Mouse (Mus musculus) spleen, embryonic (tissue): ENCODE measurements around the gene Tspoap1.

Source experiments
- CTCF ChIA-PET: fragments of 350-600 bp; sonication (Branson Sonifier 250); formaldehyde crosslinking; loops from one replicate; lab custom pipeline; 2022; lab: Charles Lee

Gene Tspoap1

GRCm38 (mm10) chr11:87758161-87758911 lies 2.0 kb upstream of the Tspoap1 start:
- CTCF ChIA-PET = interaction anchor here (0.5 kb wide), 1 partner anchor 37 kb away, joined by 6 read pairs; no protein-coding TSS in a partner anchor

- CTCF ChIA-PET = no interaction called here
Measured at GRCm38 (mm10) chr11:87758957-87759608, 1.3 kb upstream of the Tspoap1 start.

- CTCF ChIA-PET = interaction anchor here (0.7 kb wide), 1 partner anchor 39 kb away, joined by 4 read pairs; no protein-coding TSS in a partner anchor
Measured at GRCm38 (mm10) chr11:87759609-87760005, 734 bp upstream of the Tspoap1 start.

- CTCF ChIA-PET = no interaction called here
Measured at GRCm38 (mm10) chr11:87761181-87761721, 910 bp downstream of the Tspoap1 start.

GRCm38 (mm10) chr11:87761806-87762701 lies 1.7 kb downstream of the Tspoap1 start:
- CTCF ChIA-PET = interaction anchor here (0.5 to 0.6 kb wide), 2 partner anchors 30 to 32 kb away, joined by 3 read pairs; no protein-coding TSS in a partner anchor

- CTCF ChIA-PET = interaction anchor here (0.6 kb wide), 1 partner anchor 31 kb away, joined by 3 read pairs; no protein-coding TSS in a partner anchor
Measured at GRCm38 (mm10) chr11:87762702-87763385, 2.5 kb downstream of the Tspoap1 start.

- CTCF ChIA-PET = interaction anchor here (0.6 kb wide), 1 partner anchor 35 kb away, joined by 3 read pairs; no protein-coding TSS in a partner anchor
Measured at GRCm38 (mm10) chr11:87763511-87763987, 3.2 kb downstream of the Tspoap1 start.

GRCm38 (mm10) chr11:87763988-87764876 lies 3.9 kb downstream of the Tspoap1 start:
- CTCF ChIA-PET = interaction anchor here (0.6 kb wide), 2 partner anchors 36 to 88 kb away, joined by 3 to 4 read pairs; no protein-coding TSS in a partner anchor

- CTCF ChIA-PET = no interaction called here
Measured at GRCm38 (mm10) chr11:87768745-87769144, 8.4 kb downstream of the Tspoap1 start.

- CTCF ChIA-PET = no interaction called here
Measured at GRCm38 (mm10) chr11:87770989-87771388, 10.6 kb downstream of the Tspoap1 start.

GRCm38 (mm10) chr11:87772354-87772753 lies 12.0 kb downstream of the Tspoap1 start:
- CTCF ChIA-PET = no interaction called here

- CTCF ChIA-PET = interaction anchor here (0.6 kb wide), 1 partner anchor 329 kb away, joined by 6 read pairs; no protein-coding TSS in a partner anchor
Measured at GRCm38 (mm10) chr11:87778100-87778765, 17.9 kb downstream of the Tspoap1 start.

- CTCF ChIA-PET = no interaction called here
Measured at GRCm38 (mm10) chr11:87778915-87779314, 18.6 kb downstream of the Tspoap1 start.

- CTCF ChIA-PET = no interaction called here
Measured at GRCm38 (mm10) chr11:87779392-87779791, 19.1 kb downstream of the Tspoap1 start.

- CTCF ChIA-PET = no interaction called here
Measured at GRCm38 (mm10) chr11:87780130-87780529, 19.8 kb downstream of the Tspoap1 start.

GRCm38 (mm10) chr11:87790088-87790487 lies 29.7 kb downstream of the Tspoap1 start:
- CTCF ChIA-PET = interaction anchor here (0.6 kb wide), 1 partner anchor 1623 kb away, joined by 3 read pairs; no protein-coding TSS in a partner anchor

- CTCF ChIA-PET = no interaction called here
Measured at GRCm38 (mm10) chr11:87793460-87793859, 33.1 kb downstream of the Tspoap1 start, which contains the start of gene Mpo. TSS of gene Mpo (plus strand) at chr11:87793581.

- CTCF ChIA-PET = no interaction called here
Measured at GRCm38 (mm10) chr11:87801711-87802275, 41.5 kb downstream of the Tspoap1 start.
